Mouse (Mus musculus) fat pad, adult 2 months (tissue): Measurements from ENCODE around the gene Arl14ep.
"Not testable (repeated sequence)": the region's sequence is repeated elsewhere in the genome, so short reads cannot be mapped to it uniquely, and the experiment has no call there.

Experiments used
- DNase-seq: peaks from one replicate; pipeline ENCODE4 v3.0.0-alpha.2; 2011; ENCODE audit warnings: low read depth, low spot score; ENCODE audit errors: extremely low read depth

Gene Arl14ep

GRCm38 (mm10) chr2:106973959-106974639 is at the start of gene Arl14ep:
Gene Arl14ep, minus strand, starts transcription at chr2:106974424.
- DNase-seq: peak; percentile 36

GRCm38 (mm10) chr2:107022713-107023112 is 48.5 kb upstream of the Arl14ep start:
- no peak for DNase-seq

- DNase-seq: no peak
Observed at GRCm38 (mm10) chr2:107019331-107019730, 45.1 kb upstream of the Arl14ep start.

- DNase-seq: no peak
Observed at GRCm38 (mm10) chr2:107013161-107013560, 38.9 kb upstream of the Arl14ep start.

GRCm38 (mm10) chr2:107012318-107012717 is 38.1 kb upstream of the Arl14ep start:
- no peak for DNase-seq

GRCm38 (mm10) chr2:107010160-107010559 is 35.9 kb upstream of the Arl14ep start:
- DNase-seq: no peak

- no peak for DNase-seq
Observed at GRCm38 (mm10) chr2:107006378-107006777, 32.2 kb upstream of the Arl14ep start.

GRCm38 (mm10) chr2:107005876-107006275 is 31.7 kb upstream of the Arl14ep start:
- DNase-seq: not testable (repeated sequence)

- DNase-seq: no peak
Observed at GRCm38 (mm10) chr2:106991261-106991660, 17.0 kb upstream of the Arl14ep start.

- no peak for DNase-seq
Observed at GRCm38 (mm10) chr2:106984945-106985344, 10.7 kb upstream of the Arl14ep start.

- DNase-seq: no peak
Observed at GRCm38 (mm10) chr2:106982503-106982902, 8.3 kb upstream of the Arl14ep start.

- no peak for DNase-seq
Observed at GRCm38 (mm10) chr2:106976472-106976871, 2.2 kb upstream of the Arl14ep start.

GRCm38 (mm10) chr2:106973332-106973958 is 779 bp downstream of the Arl14ep start:
- no peak for DNase-seq

GRCm38 (mm10) chr2:106972851-106973250 is 1.4 kb downstream of the Arl14ep start:
- DNase-seq: no peak

GRCm38 (mm10) chr2:106970971-106971370 is 3.3 kb downstream of the Arl14ep start:
- DNase-seq: no peak

- no peak for DNase-seq
Observed at GRCm38 (mm10) chr2:106968320-106968719, 5.9 kb downstream of the Arl14ep start.

GRCm38 (mm10) chr2:106963560-106963959 is 10.7 kb downstream of the Arl14ep start:
- no peak for DNase-seq

GRCm38 (mm10) chr2:106961650-106962049 is 12.6 kb downstream of the Arl14ep start:
- no peak for DNase-seq

- DNase-seq: no peak
Observed at GRCm38 (mm10) chr2:106961066-106961465, 13.2 kb downstream of the Arl14ep start.

- DNase-seq: no peak
Observed at GRCm38 (mm10) chr2:106960237-106960636, 14.0 kb downstream of the Arl14ep start.

GRCm38 (mm10) chr2:106959380-106959779 is 14.8 kb downstream of the Arl14ep start:
- no peak for DNase-seq

- peak; percentile 7 for DNase-seq
Observed at GRCm38 (mm10) chr2:106958916-106959315, 15.3 kb downstream of the Arl14ep start.

- DNase-seq: no peak
Observed at GRCm38 (mm10) chr2:106956146-106956545, 18.1 kb downstream of the Arl14ep start.
